Mouse (Mus musculus): ENCODE results near the gene Enpp3.

DNA sequence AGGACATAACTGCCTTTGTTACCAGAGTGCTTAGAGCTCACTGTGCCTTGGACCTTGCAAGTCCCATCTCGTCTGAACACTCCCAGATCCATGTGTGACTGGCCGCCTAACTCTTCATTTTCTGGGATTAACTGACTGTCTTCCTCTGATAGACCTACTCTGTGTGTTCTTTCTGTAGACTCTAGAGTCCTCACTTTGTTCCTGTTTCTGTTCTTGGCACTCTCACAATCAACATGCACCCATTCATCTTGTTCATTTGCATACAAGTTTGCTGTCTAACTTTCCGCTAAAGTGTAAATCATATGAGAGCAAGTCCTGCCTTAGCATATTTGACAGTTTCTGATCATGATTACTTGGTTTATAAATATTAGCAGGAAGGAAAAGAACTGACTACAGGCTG lies 79.4 kb downstream of the Enpp3 start:
- TF ChIP-seq CTCF (IDR thresholded peaks at IDR 0.05; ENCODE audit: low read depth, low read length), result no peak
- no peak for TF ChIP-seq POLR2A (IDR thresholded peaks at IDR 0.05; ENCODE audit: extremely low read depth, insufficient read depth, low read length)
